Mouse (Mus musculus) limb, embryonic 15.5 days (tissue): Measurements from ENCODE around the gene Gas2l1. TPM values are rescaled to one million over a fixed set of nuclear protein-coding genes. Genes with fewer than 3 reads are reported as not detected.

Source experiments
- ATAC-seq: fragments of 200-750 bp; cut with Nextera tagmentation; 2 replicates; pipeline ENCODE4 v1.8.0; 2017; ENCODE audit warnings: low read depth, moderate TSS enrichment; ENCODE audit not compliant: insufficient number of reproducible peaks, low FRiP score, low TSS enrichment
- H3K27ac ChIP-seq: fragments of 300-500 bp; sonication (generic); 2 replicates; pipeline ENCODE4 v1.5.1; 2015; ENCODE audit warnings: moderate library complexity, mild to moderate bottlenecking, inconsistent platforms
- H3K27me3 ChIP-seq: fragments of 300-500 bp; sonication (generic); 2 replicates; pipeline ENCODE4 v1.6.1; 2015; ENCODE audit warnings: inconsistent platforms
- H3K36me3 ChIP-seq: fragments of 300-500 bp; sonication (generic); 2 replicates; pipeline ENCODE4 v1.6.1; 2015; ENCODE audit warnings: inconsistent platforms
- H3K4me1 ChIP-seq: fragments of 300-500 bp; sonication (generic); 2 replicates; pipeline ENCODE4 v1.6.1; 2015; ENCODE audit warnings: inconsistent platforms
- H3K4me2 ChIP-seq: fragments of 300-500 bp; sonication (generic); 2 replicates; pipeline ENCODE4 v1.6.1; 2015; ENCODE audit warnings: mild to moderate bottlenecking, inconsistent platforms
- H3K4me3 ChIP-seq: fragments of 300-500 bp; sonication (generic); 2 replicates; pipeline ENCODE4 v1.5.1; 2015; ENCODE audit warnings: mild to moderate bottlenecking, inconsistent platforms
- H3K9ac ChIP-seq: fragments of 300-500 bp; sonication (generic); 2 replicates; pipeline ENCODE4 v1.6.1; 2015; ENCODE audit warnings: inconsistent platforms
- H3K9me3 ChIP-seq: fragments of 300-500 bp; sonication (generic); 2 replicates; pipeline ENCODE4 v1.6.1; 2016; ENCODE audit warnings: inconsistent platforms
- WGBS: fragments of 180-500 bp; shearing (Covaris S2); methylation state at CpG from one replicate; pipeline ENCODE4 v1.1.7; 2015; 5-methylcytosine and 5-hydroxymethylcytosine counted together
- polyA plus RNA-seq: library from polyadenylated mRNA; unstranded; fragments of >200 nt; fragmentation: Nextera tagmentation; extraction: Ambion mirVana; gene quantifications from 2 replicates; pipeline ENCODE4 v1.2.1, GENCODE M21; 2015

The Gas2l1 gene
- polyA plus RNA-seq, 1 experiment from 2014 or later: 32.3 TPM

GRCm38 (mm10) chr11:5035421-5035820 is 29.7 kb downstream of the Gas2l1 start:
- no peak overlapping the region for H3K4me3 ChIP-seq
- no peak overlapping the region for H3K9ac ChIP-seq
- peaks cover 97% of the 10 kb centered on the region for H3K36me3 ChIP-seq
- H3K4me1 ChIP-seq: no peaks in the 10 kb centered on the region
- no peaks in the 10 kb centered on the region for H3K27me3 ChIP-seq
- ATAC-seq: no peak
- H3K27ac ChIP-seq: no peak overlapping the region
- H3K9me3 ChIP-seq: no peaks in the 10 kb centered on the region
- WGBS: 74% methylated on average over 4 of the region's 4 CpGs
- H3K4me2 ChIP-seq: no peak overlapping the region

- Histone ChIP-seq H3K4me2 (no peak overlapping the region), H3K4me3 (no peak overlapping the region), H3K27me3 (no peaks in the 10 kb centered on the region), H3K9ac (no peak overlapping the region), H3K36me3 (peaks cover 93% of the 10 kb centered on the region), H3K9me3 (no peaks in the 10 kb centered on the region), H3K4me1 (no peaks in the 10 kb centered on the region), H3K27ac (no peak overlapping the region)
- 70% methylated on average over 3 of the region's 3 CpGs for WGBS
- no peak for ATAC-seq
Observed at GRCm38 (mm10) chr11:5033136-5033535, 32.0 kb downstream of the Gas2l1 start.

GRCm38 (mm10) chr11:5032706-5033105 is 32.4 kb downstream of the Gas2l1 start:
- Histone ChIP-seq H3K4me3 (no peak overlapping the region), H3K36me3 (peaks cover 93% of the 10 kb centered on the region), H3K9me3 (no peaks in the 10 kb centered on the region), H3K27ac (no peak overlapping the region), H3K4me1 (no peaks in the 10 kb centered on the region), H3K9ac (no peak overlapping the region), H3K4me2 (no peak overlapping the region), H3K27me3 (no peaks in the 10 kb centered on the region)
- 94% methylated on average over 10 of the region's 10 CpGs for WGBS
- no peak for ATAC-seq

DNA sequence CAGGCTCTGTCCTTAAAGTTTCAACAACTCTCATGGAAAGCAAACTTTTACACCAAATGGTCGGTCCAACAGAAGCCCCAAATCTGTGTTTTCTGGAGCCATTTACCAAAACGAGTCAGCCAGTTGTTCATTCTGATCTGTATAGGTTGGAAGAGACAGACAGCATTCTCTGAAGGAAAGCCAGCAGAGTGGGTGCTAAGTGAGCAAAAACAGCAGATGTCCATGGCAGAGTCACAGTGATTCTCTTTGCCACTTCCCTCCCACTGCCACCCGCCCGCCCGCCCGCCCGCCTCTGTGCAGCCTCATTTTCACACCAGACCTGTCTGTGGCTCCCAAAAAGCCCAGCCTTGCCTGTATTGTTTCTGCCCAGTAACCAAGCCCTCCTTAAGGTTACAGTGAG is 36.9 kb downstream of the Gas2l1 start:
- H3K9ac ChIP-seq: no peak overlapping the region
- no peak for ATAC-seq
- no peaks in the 10 kb centered on the region for H3K27me3 ChIP-seq
- WGBS: 94% methylated on average over 7 of the region's 7 CpGs
- no peaks in the 10 kb centered on the region for H3K4me1 ChIP-seq
- no peak overlapping the region for H3K27ac ChIP-seq
- H3K9me3 ChIP-seq: no peaks in the 10 kb centered on the region
- no peak overlapping the region for H3K4me2 ChIP-seq
- H3K4me3 ChIP-seq: no peak overlapping the region
- H3K36me3 ChIP-seq: peaks cover 91% of the 10 kb centered on the region

DNA sequence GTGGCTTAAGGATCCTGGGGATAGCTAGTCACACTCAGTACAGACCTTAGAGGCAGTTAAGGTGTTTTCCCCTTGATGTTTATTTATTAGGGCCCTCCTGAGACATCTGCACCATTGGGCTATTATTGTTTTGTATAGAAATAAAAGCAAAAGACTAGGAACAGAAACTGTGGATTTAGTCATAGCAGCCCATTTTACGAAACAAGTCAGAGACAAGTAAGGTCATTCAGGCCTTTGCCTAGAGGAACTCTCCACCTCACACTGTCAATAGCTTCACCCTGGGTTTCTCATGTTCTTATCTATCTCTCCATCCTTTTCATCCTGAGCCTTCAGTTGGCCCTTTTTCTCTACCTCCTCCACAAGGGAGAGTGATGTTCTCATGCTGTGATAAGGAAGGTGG is 40.0 kb downstream of the Gas2l1 start:
- Histone ChIP-seq H3K4me2 (no peak overlapping the region), H3K36me3 (peaks cover 72% of the 10 kb centered on the region), H3K27me3 (no peaks in the 10 kb centered on the region), H3K4me3 (no peak overlapping the region), H3K27ac (no peak overlapping the region), H3K9ac (no peak overlapping the region), H3K4me1 (no peaks in the 10 kb centered on the region), H3K9me3 (no peaks in the 10 kb centered on the region)
- no peak for ATAC-seq
- WGBS: 94% methylated on average over 1 of the region's 1 CpGs

GRCm38 (mm10) chr11:5017506-5017905 is 47.6 kb downstream of the Gas2l1 start:
- WGBS: 53% methylated on average over 6 of the region's 6 CpGs
- Histone ChIP-seq H3K4me2 (no peak overlapping the region), H3K27me3 (no peaks in the 10 kb centered on the region), H3K27ac (no peak overlapping the region), H3K36me3 (peaks cover 71% of the 10 kb centered on the region), H3K4me3 (no peak overlapping the region), H3K9me3 (no peaks in the 10 kb centered on the region), H3K4me1 (no peaks in the 10 kb centered on the region), H3K9ac (no peak overlapping the region)
- ATAC-seq: no peak

GRCm38 (mm10) chr11:5016286-5016685 is 48.8 kb downstream of the Gas2l1 start:
- Histone ChIP-seq H3K4me2 (no peak overlapping the region), H3K36me3 (peaks cover 72% of the 10 kb centered on the region), H3K4me3 (no peak overlapping the region), H3K27ac (no peak overlapping the region), H3K27me3 (no peaks in the 10 kb centered on the region), H3K9ac (no peak overlapping the region), H3K4me1 (no peaks in the 10 kb centered on the region), H3K9me3 (no peaks in the 10 kb centered on the region)
- WGBS: 89% methylated on average over 5 of the region's 5 CpGs
- ATAC-seq: no peak

DNA sequence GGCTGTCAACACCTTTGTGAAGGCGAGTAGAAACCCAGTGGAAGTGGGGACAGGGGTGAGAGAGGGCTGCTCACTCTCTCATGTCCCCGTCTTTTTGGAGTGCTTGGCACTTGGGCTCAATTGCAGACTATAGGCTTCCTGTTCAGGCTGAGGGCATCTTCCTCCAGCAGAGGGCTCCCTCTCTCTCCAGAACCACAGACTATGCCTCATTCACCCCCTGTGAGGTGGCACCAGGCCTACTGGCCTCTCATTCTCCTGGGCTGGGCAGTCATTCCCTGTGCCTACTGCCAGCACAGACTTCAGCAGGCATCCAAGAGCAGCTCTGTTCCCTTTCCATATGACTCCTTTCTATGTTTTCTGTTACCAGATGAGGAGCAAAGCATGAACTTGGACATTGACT is 49.4 kb downstream of the Gas2l1 start:
- no peak overlapping the region for H3K9ac ChIP-seq
- H3K27me3 ChIP-seq: no peaks in the 10 kb centered on the region
- H3K4me2 ChIP-seq: no peak overlapping the region
- peak; percentile 40; the same call in 1 of the 2 replicates for ATAC-seq
- H3K27ac ChIP-seq: no peak overlapping the region
- 38% methylated on average over 2 of the region's 2 CpGs for WGBS
- H3K4me3 ChIP-seq: no peak overlapping the region
- H3K9me3 ChIP-seq: no peaks in the 10 kb centered on the region
- H3K36me3 ChIP-seq: peaks cover 72% of the 10 kb centered on the region
- no peaks in the 10 kb centered on the region for H3K4me1 ChIP-seq

DNA sequence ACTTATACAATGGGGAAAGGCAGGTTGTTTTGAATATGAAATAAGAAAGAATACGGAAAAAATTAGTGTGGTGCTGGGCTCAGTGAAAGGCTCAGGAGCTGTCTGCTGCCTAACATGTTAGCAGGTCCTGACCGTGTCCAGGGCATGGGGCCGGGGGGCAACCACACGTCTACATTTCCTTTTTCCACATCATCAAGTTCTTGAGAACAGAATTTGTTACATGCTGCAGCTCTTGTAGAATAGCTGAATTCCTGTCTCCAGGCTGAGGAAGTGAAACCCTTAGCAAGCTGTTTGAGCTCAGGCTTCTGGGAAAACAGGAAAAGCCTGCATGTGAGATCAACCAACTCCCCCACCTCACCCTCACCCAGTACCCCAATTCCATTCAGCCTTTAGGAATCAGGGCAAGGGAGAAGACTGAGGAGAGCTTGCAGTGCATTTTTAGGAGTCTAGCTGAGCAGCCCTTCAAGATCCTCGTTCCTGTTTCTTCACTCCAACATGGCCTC is 52.9 kb downstream of the Gas2l1 start:
- Histone ChIP-seq H3K9ac (no peak overlapping the region), H3K4me3 (no peak overlapping the region), H3K27me3 (no peaks in the 10 kb centered on the region), H3K27ac (peak overlapping the region; percentile 8; the same call in 1 of the 2 replicates), H3K36me3 (peaks cover 48% of the 10 kb centered on the region), H3K9me3 (no peaks in the 10 kb centered on the region), H3K4me2 (no peak overlapping the region), H3K4me1 (0 out of 2 replicates have a peak, but pooled peaks cover under 1% of the 10 kb centered on the region)
- ATAC-seq: no peak
- WGBS: 71% methylated on average over 5 of the region's 5 CpGs

GRCm38 (mm10) chr11:5011480-5011879 is 53.6 kb downstream of the Gas2l1 start:
- ATAC-seq: no peak
- WGBS: 75% methylated on average over 1 of the region's 1 CpGs

DNA sequence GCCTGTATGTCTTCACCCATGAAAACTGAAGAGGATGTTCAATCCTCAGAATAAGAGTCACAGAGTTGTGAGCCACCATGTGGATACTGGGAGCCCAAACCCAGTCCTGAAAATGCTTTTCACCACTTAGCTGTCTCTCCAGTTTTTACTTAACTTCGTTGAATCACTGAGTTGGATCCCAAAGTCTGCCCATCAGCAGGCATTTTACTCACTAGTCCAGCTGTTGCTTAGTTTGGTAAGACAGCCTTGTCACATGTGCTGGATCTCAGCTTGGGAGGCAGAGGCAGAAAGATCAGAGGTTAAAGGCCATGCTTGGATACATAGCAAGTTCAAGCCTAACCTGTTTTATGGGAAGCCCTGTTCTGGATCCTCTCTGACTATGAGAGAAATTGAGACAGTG is 54.9 kb downstream of the Gas2l1 start:
- H3K36me3 ChIP-seq: peaks cover 30% of the 10 kb centered on the region
- no peaks in the 10 kb centered on the region for H3K27me3 ChIP-seq
- WGBS: 89% methylated on average over 1 of the region's 1 CpGs
- H3K4me3 ChIP-seq: no peak overlapping the region
- no peaks in the 10 kb centered on the region for H3K9me3 ChIP-seq
- H3K9ac ChIP-seq: no peak overlapping the region
- no peak for ATAC-seq
- H3K4me2 ChIP-seq: no peak overlapping the region
- no peak overlapping the region for H3K27ac ChIP-seq
- peaks cover 4% of the 10 kb centered on the region; the same call in 1 of the 2 replicates for H3K4me1 ChIP-seq

More at GRCm38 (mm10) chr11:5011480-5011879, 53.6 kb downstream of the Gas2l1 start:
- Histone ChIP-seq H3K27ac (no peak overlapping the region), H3K4me2 (no peak overlapping the region), H3K4me3 (no peak overlapping the region), H3K36me3 (peaks cover 41% of the 10 kb centered on the region), H3K9me3 (no peaks in the 10 kb centered on the region), H3K27me3 (no peaks in the 10 kb centered on the region), H3K4me1 (0 out of 2 replicates have a peak, but pooled peaks cover 4% of the 10 kb centered on the region), H3K9ac (no peak overlapping the region)

DNA sequence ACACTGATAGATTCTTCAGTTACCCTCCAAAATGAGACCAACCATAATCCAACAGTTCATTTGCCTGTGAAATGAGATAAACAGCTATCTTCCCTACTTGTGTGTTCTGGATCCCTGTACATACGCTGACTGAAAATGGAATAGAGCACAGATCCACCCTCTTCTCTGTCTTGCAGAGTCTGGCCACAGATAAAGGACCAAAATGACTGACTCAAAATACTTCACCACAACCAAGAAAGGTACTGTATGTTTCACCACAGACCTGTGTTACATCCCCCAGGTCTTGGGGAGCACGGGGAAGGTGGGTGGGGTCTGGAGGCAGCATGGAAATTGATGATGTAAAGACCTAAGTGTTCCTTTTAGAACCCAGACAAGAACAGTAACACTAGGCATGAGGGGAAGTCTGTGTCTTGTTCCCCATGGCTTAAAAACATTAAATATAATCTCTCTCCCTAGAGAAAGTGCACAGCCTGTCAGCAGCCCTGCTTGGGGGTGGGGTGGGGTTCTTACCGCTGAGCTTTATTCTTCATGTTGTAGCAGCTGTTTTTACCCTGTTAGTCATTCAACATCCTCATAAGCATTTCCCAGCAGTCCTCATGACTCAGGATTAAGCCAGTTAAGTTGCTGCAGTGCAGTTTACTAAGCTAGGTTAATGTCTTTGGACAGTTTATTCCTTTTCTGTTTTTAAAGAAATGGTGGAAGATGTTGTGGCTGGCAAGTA is 55.6 kb downstream of the Gas2l1 start:
- H3K4me3 ChIP-seq: no peak overlapping the region
- no peak overlapping the region for H3K27ac ChIP-seq
- 70% methylated on average over 3 of the region's 3 CpGs for WGBS
- H3K4me2 ChIP-seq: no peak overlapping the region
- H3K9me3 ChIP-seq: no peaks in the 10 kb centered on the region
- peaks cover 4% of the 10 kb centered on the region; the same call in 1 of the 2 replicates for H3K4me1 ChIP-seq
- H3K9ac ChIP-seq: no peak overlapping the region
- ATAC-seq: no peak
- no peaks in the 10 kb centered on the region for H3K27me3 ChIP-seq
- H3K36me3 ChIP-seq: peaks cover 25% of the 10 kb centered on the region
